Mouse (Mus musculus) cortical plate, adult 2 months (tissue): ENCODE results near the gene Pygb.

Source experiments
- CTCF ChIP-seq: fragments of 200-500 bp; IDR thresholded peaks from 2 replicates; pipeline ENCODE4 v1.5.1; 2011; ENCODE audit warnings: mild to moderate bottlenecking, control low read depth, low read length; ENCODE audit not compliant: insufficient read depth; ENCODE audit errors: extremely low read depth
- POLR2A ChIP-seq: fragments of 200-500 bp; IDR thresholded peaks from 2 replicates; pipeline ENCODE4 v1.6.1; 2011; ENCODE audit warnings: mild to moderate bottlenecking, low read length, control low read depth; ENCODE audit not compliant: insufficient read depth; ENCODE audit errors: extremely low read depth

GRCm38 (mm10) chr2:150875226-150875625 is 88.7 kb downstream of the Pygb start:
- no peak for TF ChIP-seq POLR2A
- TF ChIP-seq CTCF: no peak
